Mouse (Mus musculus): ENCODE data around the gene Polr3e.
"Not testable (repeated sequence)": the region's sequence is repeated elsewhere in the genome, so short reads cannot be mapped to it uniquely, and the experiment has no call there.

Gene Polr3e

DNA sequence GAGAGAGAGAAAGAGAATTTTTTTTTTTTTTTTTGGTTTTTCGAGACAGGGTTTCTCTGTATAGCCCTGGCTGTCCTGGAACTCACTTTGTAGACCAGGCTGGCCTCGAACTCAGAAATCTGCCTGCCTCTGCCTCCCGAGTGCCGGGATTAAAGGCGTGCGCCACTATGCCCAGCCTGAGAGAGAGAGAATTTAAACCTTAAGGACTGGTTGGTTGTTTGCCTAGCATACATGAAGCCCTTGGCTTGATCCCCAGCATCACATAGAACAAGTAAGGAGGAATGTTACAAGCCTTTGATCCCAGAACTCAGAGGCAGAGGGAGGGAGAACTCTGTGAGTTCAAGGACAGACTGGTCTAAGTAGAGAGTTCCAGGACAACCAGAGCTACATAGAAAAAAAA, 6.3 kb upstream of the Polr3e start:
- DNase-seq (ENCODE audit: low spot score): not testable (repeated sequence)

DNA sequence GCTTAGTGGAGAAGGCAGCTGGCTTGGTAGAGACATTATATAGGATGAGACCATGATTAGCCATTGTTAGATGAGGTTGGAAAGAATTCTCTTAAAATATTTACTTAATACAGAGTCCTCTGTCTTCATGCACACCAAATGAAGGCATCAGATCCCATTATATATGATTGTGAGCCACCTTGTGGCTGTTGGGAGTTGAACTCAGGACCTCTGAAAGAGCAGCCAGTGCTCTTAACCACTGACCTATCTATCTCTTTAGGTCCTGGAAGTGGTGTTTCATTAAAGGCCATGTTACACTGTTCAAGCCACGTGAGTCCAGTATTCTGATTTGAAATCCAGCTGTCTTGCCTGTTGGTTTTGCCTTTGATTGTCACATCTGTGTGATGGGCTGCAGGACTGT, 4.2 kb upstream of the Polr3e start:
- DNase-seq (ENCODE audit: low spot score): peak; percentile 56

DNA sequence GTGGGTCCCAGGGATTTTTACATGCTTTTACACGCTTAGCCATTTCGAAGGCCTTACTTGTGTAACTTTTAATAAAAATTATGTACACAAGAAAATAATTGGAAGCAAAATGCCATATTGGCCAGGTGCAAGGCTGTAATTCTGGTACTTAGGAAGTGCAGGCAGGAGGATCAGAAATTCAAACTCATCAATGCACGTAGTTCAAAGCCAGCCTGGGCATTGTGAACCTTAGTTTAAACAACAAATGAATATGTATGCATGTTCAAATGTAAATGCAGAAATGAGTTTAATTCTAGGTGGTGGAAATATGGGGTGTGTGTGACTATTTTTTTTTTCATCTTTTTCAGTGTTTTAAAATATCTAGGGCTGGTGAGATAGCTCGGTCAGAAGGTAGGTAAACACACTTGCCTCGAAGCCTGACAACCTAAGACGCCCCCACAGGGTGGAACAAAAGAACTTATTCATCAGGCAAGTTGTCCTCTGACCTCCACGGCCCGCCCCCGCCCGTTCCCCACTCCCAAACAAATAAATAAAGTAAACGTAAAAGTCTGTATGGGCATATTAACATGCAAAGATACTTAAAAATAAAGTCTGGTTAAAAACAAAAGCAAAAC, 1.2 kb upstream of the Polr3e start:
- no peak for DNase-seq (ENCODE audit: low spot score)

DNA sequence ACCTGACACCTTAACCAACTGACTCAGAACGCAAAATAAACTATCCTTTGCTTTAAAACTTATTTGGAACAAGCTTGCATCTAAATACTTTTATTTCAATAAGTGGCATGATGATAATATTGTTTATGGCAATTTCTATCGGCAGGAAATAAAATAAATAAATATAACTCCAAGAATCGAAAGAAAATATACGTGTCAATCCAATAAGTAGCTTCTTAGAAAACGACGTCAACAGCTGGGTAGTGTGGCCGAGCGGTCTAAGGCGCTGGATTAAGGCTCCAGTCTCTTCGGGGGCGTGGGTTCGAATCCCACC, 309 bp upstream of the Polr3e start:
- no peak for DNase-seq (ENCODE audit: low spot score)

DNA sequence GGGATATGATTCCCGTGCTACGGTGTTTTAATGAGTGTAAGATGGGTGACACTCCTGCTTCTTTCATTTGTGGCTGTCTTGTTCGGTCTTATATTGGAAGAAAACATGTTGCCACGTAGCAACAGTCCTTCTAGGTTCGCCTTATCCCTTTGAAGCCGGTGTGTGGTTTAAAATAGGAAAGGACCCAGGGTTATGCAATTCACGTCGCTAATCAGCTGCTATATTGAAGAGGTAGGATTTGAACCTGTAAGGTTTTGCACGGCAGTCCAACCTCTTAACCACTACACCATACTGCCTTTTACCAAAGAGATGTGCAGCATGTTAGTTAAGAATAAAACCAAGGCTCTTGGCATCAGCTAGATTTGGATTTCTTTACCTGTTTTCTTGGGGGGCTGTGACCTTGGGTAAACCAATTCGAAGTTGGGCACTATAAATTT, 1.0 kb downstream of the Polr3e start:
- peak; percentile 67 for DNase-seq (ENCODE audit: low spot score)

DNA sequence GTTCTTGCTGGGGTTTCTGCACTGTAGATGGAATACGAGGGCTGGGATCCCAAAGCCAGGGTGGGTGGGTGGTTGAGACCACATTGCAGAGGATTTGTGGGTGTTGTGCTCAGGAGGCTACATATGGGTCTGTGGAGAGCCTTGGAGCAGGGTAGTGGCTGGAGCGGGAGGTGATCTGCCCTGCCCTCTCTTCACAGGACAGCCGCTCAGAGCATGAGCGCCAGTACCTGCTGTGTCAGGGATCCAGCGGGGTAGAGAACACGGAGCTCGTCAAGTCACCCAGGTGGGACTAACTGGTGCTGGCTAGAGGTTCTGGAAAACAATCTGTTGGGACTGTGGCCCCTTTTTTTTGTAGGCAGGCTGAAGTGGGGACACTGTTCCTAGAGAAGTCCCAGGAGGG, 15.6 kb downstream of the Polr3e start:
- DNase-seq (ENCODE audit: low spot score): no peak

DNA sequence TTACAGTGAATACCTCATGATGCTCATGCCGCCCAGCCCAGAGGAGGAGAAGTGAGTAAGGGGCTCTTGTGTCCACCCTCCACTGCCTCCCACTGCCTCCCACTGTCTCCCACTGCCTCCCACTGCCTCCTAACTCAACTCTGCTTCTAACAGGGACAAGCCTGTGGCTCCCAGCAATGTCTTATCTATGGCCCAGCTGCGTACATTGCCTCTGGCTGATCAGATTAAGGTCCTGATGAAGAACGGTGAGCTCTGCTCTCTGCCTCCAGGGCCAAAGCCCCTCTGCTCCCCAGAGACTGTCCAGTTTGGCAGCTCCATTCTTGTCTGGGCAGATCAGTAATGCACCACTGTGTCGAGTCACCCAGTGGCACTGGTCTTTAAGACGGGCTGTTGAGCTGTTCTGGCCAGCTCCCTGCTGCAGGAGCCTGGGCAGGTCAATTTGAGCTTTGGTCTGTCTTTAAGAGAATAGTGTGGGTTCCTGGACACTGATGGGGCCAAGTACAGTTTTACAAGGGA, 16.2 kb downstream of the Polr3e start:
- no peak for DNase-seq (ENCODE audit: low spot score)

DNA sequence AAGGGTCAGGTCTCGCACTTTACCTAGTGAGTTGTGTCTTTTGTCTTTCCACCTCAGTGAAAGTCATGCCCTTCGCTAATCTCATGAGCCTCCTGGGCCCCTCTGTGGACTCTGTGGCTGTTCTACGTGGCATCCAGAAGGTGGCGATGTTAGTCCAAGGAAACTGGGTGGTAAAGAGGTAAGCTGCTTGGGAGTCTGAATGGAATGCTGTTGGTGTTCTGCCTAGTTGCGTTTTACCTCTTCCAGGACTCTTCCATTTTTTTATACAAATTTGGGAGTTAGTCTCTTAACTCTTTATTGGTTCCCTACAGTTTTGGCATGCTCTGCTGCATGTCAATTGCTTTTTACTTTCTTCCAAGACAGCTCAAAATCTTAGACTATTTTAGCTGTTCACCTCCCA, 17.2 kb downstream of the Polr3e start:
- DNase-seq (ENCODE audit: low spot score): peak; percentile 71

DNA sequence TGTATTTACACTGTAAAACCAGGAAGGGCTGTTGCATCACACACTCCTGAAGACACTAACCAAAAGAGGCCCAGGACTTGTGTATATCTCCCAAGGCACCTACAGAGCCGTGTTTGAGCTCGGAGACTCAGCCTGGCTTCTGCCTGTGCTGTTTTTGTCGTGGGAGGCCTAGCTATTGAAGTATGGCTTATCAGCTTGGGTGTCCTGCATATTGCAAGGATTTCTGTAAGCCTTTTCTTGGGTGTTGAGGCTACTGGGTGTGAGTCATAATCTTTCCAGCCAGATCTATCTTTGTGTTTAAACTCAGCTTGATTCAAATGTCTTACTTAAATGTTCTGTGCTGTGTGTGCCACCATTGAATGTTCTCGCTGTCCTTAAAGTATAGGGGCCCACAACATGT, 19.0 kb downstream of the Polr3e start:
- DNase-seq (ENCODE audit: low spot score): no peak

DNA sequence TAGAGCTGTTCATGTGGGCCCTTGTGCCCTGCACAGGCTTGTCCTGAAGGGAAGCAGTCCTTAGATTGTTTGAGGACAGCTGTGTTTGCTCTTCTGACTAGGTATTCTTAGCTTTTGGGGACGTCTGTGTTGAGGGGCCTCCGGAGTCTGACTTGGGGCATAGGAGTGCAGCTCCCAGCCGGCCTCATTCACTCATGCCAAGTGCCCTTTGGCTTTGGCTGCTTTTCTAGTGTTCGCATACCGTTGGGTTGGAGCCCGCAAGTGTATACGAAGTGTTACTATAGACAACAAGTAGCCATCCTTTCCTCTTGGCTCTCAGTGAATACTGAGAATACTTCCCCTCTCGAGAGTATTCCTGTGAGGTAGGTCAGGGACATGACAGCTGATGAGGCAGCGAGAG, 20.7 kb downstream of the Polr3e start:
- DNase-seq (ENCODE audit: low spot score): no peak

DNA sequence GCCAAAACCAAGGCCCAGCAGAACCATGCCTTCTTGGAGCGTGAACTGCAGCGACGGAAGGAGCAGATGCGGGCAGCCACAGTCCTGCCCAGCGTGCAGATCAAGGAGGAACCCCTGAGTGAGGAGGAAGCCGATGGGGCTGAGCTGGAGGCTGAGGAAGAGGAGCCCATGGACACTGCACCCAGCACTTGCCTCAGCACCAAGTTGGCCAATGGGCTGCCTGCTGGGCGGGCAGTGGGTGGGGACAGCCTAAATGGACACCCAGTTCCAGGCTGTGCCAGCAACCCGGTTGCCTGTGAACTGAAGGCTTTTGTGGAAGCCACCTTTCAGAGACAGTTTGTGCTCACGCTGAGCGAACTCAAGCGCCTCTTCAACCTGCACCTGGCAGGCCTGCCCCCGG, 22.8 kb downstream of the Polr3e start:
- DNase-seq (ENCODE audit: low spot score): no peak

DNA sequence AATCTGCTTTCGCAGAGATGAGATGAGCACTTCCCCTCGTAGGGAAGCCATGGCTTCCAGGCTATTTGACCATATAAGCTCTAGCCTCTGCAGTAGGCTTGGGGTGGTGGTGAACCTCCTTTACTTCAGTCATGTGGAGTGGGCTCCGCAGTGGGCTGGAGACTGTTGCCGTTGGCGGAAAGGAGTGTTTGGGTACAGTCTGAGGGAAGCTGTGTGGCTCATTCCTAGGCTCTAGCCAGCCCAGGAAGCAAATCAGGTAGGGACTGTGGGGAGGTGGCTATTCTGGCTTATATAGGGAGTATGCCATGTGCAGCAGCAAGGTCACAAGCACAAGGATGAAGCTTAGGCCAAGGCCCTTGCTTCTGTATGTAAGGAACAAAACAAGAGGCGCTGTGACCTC, 23.7 kb downstream of the Polr3e start:
- DNase-seq (ENCODE audit: low spot score): no peak

DNA sequence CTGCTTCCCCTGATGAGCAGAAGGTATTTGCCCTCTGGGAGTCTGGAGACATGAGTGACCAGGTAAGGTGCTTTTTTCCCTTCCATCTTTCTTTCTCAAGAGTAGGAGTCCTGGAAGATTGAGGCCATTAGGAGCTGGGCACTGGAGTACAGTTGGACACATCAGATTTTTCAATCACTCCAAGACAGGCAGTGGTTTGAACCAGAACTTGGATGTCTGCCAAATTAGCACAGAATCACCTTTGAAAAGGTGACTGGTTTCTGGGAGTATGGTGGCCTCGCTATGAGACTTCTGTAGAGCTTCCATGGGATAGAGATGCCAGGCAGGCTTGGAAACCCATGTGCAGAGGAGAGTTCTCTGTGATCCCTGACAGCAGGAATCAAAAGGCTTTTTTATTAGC, 25.0 kb downstream of the Polr3e start:
- no peak for DNase-seq (ENCODE audit: low spot score)

DNA sequence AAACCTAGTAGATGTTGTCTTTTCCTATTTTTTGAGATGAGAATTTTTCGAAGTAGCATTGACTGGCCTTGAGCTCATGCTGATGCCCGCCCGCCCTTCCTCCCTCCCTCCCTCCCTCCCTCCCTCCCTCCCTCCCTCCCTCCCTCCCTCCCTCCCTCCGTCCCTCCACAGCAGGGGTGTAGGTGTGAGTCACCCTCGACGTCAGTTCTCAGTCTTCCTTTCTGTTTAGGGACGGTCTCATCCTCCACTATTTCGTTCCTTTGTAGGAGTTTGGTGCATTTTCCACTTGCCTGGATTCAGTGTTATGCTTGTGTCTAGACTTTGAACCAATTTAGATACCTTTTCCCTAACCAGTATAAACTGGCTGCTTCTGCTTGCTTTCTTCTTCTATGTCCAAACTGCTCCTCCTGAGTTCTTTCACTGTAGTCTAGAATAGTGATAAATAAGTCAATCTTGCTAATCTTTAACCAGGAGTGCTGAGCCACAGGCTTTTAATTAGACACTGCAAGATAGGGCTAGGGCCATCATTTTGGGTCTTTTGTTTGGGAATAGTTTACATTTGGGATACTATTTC, 26.5 kb downstream of the Polr3e start:
- no peak for DNase-seq (ENCODE audit: low spot score)

DNA sequence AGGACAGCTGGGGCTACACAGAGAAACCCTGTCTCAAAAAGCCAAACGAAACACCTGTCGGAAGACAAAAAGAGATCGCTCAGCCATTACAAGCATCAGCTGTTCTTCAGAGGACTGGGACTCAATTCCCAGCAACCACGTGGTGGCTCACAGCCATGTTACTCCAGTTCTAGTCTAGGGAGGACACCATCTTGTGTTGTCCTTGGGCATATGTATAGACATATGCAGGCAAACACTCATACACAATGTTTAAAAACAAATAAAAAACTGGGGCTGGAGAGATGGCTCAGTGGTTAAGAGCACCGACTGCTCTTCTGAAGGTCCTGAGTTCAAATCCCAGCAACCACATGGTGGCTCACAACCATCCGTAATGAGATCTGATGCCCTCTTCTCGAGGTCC, 36.0 kb downstream of the Polr3e start:
- DNase-seq (ENCODE audit: low spot score): not testable (repeated sequence)

DNA sequence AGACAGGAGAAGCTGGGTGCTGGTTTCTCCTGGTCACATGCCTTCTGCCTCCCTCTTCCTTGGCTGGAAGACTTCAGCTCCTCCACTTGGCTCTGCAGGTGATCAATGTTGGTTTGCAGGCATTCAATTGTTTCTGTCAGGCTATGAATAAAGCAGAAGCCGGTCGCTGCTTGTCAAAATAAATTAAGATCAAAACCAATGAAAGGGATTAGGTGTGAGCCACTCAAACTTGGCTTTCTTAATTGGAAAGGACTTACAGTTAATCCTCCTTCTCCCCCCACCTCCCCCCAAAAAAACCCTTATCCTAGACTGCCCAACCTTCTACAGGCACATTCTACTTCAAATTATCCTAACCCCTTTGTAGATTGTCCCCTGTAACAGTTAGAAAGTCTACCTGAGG, 42.6 kb downstream of the Polr3e start:
- no peak for DNase-seq (ENCODE audit: low spot score)

DNA sequence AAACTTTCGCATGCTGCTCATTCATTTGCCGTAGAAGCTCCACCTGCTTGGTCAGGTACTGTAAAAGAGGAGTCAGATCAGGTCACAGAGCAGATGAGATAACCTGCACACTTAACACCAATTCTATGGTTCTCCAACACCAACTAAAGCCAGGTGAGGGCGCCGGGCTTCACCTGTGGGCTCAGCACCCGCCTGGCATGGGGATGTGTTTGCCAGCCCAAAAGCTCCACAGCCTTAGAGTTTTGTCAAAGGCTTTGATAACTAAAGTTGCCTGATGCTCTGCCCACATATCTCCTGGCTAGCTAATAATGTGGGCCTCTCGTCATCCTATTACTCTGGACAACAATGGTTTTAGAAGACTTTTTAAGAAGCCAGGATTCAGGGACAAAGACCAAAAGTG, 43.1 kb downstream of the Polr3e start:
- DNase-seq (ENCODE audit: low spot score): no peak

DNA sequence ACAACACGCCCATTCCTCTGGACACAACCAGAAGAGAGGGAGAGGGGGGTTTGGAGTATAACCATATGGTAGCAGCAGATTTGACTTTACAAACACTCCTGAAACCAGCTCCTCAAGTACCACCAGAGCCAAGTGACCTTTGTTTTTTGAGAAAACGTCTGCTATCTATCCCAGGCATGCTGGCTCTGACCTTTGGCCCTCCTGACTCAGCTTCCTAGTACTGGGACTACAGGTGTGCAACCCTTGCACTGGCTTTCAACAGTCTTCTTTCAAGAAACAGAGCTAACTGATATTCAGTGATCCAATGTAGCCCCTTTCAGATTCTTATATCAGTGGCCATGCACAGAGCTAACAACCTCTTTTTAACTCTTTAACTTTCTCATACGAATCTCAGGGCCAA, 44.3 kb downstream of the Polr3e start:
- no peak for DNase-seq (ENCODE audit: low spot score)

DNA sequence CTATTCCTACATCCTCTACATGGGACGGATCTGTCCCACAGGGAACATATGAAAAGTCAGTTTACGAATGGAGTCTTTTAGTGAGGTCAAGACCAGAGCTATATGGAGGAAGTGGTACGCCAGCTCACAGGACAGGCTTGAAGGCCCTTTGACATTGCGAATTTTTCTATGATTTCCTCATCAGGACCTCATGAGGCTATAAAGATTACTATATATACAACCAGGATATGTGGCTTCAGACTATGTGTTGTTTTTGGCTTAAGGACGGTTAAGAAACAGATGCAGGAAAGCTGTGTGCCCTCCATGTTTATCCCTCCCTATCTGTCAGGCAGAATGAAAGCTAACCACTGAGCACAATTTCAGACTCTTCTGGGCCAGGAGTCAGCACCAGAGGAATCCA, 45.6 kb downstream of the Polr3e start:
- DNase-seq (ENCODE audit: low spot score): no peak

DNA sequence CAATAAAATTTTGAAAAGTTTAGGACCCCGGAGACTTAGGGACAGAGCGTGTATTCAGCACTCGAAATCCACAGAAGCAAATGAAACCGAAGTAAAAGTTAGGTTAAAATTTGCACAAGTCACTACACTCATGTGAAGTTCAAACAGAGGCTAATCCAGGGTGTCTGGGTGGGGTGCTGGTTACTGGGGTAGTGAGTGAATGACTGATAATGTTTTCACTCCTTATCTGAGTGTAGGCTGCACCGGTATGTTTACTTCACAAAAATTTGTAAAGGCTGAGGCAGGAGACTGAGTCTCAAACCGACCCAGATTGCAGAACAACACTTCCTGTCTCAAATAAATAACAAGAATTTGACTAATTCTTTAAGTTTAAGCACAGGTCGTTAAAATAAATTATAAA, 51.7 kb downstream of the Polr3e start:
- DNase-seq (ENCODE audit: low spot score): no peak

DNA sequence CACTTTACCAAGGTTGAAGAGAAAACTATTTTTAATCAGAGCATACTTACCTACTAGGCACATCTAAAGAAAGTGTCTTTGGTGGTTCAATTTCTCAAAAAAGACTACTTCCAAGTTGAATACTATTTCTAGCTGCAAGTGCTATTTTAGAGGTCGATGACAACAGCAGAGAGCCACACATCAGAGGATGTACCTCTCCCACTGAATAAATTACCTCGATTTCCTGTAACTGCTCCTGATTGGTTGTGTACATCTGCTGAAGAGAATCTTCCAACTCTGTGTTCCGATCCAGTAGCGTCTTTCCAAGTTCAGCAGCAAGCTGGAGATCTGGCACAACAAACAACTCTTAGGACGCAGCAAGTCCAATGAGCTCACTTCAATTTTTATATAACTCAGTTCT, 52.6 kb downstream of the Polr3e start:
- no peak for DNase-seq (ENCODE audit: low spot score)

DNA sequence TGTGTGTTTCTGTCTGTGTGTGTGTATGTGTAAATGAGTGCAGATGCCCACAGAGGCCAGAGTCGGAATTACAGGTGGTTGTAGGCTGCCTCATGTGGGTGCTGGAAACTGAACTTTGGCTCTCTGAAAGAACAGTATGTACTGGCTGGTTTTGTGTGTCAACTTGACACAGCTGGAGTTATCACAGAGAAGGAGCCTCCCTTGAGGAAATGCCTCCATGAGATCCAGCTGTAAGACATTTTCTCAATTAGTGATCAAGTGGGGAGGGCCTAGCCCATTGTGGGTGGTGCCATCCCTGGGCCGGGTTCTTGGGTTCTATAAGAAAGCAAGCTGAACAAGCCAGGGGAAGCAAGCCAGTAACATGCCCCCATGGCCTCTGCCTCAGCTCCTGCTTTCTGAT, 54.9 kb downstream of the Polr3e start:
- DNase-seq (ENCODE audit: low spot score): not testable (repeated sequence)

DNA sequence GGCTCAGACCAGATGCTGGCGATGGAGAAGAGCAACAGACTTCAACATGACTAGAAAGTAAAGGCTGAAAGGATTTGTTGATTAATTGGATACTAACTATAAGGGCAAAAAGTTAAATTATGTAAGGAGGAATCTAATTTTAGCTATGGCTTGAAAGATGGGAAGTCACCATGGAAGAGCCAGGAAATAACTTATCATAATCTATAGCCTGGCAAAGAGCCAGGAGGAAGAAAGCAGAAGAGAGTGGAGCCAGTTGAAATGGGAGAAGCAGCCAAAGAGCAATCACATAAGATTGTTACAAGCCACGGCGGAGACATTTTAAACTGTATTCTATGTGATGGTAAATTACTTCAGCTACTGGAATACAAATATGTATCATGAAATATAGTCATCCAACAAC, 56.5 kb downstream of the Polr3e start:
- DNase-seq (ENCODE audit: low spot score): no peak

DNA sequence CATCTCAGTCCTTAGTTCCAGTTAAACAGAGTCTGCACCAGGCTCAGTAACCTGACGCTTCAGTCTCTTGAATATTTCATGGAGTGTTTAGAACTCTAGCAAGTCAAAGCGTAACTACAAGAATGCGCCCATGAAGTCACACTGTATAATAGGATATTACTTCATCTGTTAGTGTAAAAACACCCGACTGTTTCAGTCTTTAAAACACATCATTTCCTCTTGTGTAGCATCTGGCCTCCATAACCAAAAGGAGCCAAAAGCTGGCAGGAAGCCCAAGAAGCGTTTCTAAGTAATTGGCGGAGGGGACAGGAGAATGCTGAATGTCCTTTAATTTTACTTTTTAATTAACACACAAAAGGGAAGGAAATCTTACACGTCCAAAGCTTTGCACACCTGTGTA, 59.5 kb downstream of the Polr3e start:
- DNase-seq (ENCODE audit: low spot score): no peak

Measured in adipocyte (in vitro differentiated cells).